Mouse (Mus musculus): ENCODE data around the gene Arhgdia. TPM values are rescaled to one million over a fixed set of nuclear protein-coding genes. Genes with fewer than 3 reads are reported as not detected.
A peak's percentile ranks its signal among the peaks of the same experiment; 100 is the strongest.

Gene Arhgdia
- polyA plus RNA-seq, 1 experiment from 2014 or later: 485 TPM

DNA sequence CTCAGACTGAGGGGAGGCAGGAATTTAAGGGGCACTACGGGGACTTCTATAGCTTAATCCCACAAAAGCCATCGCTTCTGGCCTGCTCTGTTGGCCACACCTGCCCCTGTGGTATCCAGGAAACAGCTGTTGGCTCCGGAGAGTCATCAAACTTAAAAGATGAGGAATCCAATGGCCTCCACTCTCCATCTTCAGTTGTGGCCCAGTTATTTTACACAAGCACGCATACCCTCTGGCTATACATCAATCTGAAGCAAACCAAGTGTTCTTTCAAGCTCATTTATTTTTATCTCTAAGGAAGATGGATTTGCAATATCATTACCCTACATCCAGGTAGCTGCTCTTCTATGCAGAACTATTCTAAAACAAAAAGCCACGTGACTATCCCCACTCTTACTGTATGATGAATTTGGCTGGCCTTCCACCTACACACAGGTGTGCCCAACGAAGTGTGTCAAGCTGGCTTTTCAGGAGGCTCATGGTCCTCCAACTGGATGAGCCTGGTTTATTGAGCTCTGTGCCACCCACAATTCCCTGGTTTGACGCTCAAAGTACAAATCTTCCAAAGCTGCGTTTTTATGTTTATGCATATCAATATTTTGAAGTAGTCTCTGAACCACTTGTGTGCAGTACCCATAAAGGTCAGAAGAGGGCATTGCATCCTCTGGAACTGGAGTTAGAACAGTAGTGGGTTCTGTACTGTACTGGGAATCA is 1.0 kb upstream of the Arhgdia start:
- Histone ChIP-seq H3K27me3 (replicated peaks; ENCODE audit: control insufficient read depth, insufficient read depth, low read length) (no peaks in the 10 kb centered on the region), H3K4me2 (ENCODE audit: low read length) (peak overlapping the region; percentile 56), H3K4me1 (replicated peaks; ENCODE audit: control insufficient read depth, insufficient read depth, low read length) (peaks cover 18% of the 10 kb centered on the region), H3K9me3 (ENCODE audit: control insufficient read depth, low read length) (no peaks in the 10 kb centered on the region), H3K4me3 (replicated peaks; ENCODE audit: low read length) (peak overlapping the region; percentile 89), H3K36me3 (ENCODE audit: control insufficient read depth, insufficient read depth) (peaks cover 28% of the 10 kb centered on the region; the same call in 1 of the 2 replicates), H3K27ac (ENCODE audit: low read length) (peak overlapping the region; percentile 88), H3K9ac (replicated peaks; ENCODE audit: low read depth, low read length) (peak overlapping the region; percentile 85)
- 75% methylated on average over 8 of the region's 8 CpGs for WGBS
- ATAC-seq: no peak

DNA sequence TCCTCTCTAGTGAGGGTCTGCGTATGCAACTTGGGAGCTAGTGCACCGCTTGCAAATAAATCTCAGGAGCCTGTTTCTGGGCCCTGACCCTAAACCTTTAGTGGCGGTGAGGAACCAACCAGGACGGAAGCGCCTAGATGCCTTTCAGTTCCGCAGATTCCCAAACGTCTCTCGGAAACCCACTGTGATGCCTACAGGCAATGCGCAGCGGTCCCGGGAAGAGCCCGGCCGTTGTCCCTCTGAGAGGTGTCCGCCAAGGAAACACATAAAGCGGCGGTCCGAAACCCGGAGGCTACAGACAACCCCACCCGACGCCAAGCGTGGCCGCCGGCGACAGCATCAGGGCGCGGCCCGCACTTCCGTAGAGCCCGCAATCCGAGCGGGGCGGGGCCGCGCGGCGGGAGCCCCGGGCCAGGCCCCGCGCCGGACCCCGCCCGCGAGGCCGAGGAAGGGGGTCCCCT is 523 bp downstream of the Arhgdia start:
- peak; percentile 41 for ATAC-seq
- under 1% methylated on average over 42 of the region's 44 CpGs for WGBS
- Histone ChIP-seq H3K27me3 (replicated peaks; ENCODE audit: control insufficient read depth, insufficient read depth, low read length) (no peaks in the 10 kb centered on the region), H3K4me3 (replicated peaks; ENCODE audit: low read length) (peak overlapping the region; percentile 89), H3K4me1 (replicated peaks; ENCODE audit: control insufficient read depth, insufficient read depth, low read length) (peaks cover 18% of the 10 kb centered on the region), H3K36me3 (ENCODE audit: control insufficient read depth, insufficient read depth) (peaks cover 22% of the 10 kb centered on the region; the same call in 1 of the 2 replicates), H3K9me3 (ENCODE audit: control insufficient read depth, low read length) (no peaks in the 10 kb centered on the region), H3K9ac (replicated peaks; ENCODE audit: low read depth, low read length) (peak overlapping the region; percentile 85), H3K27ac (ENCODE audit: low read length) (peak overlapping the region; percentile 88), H3K4me2 (ENCODE audit: low read length) (peak overlapping the region; percentile 98)

DNA sequence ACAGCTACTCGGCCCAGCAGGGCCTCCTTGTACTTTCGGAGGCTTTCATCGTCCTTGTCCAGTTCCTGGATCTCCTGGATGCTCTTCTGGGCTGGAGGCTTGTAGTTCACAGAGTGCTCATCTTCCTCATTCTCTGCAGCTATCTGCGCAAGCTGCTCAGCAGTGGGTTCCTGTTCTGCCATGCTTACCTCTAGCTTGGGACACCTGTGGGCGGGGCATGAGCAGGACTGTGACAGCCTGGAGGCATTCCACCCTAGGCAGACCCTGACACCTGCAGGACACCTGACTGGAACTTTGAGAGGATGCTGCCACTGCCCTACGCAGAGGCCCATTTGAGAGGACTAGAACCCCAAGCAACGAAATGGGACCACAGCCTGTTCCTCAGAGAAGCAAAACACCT is 1.2 kb downstream of the Arhgdia start:
- H3K9ac ChIP-seq (replicated peaks; ENCODE audit: low read depth, low read length): peak overlapping the region; percentile 85
- H3K27me3 ChIP-seq (replicated peaks; ENCODE audit: control insufficient read depth, insufficient read depth, low read length): no peaks in the 10 kb centered on the region
- H3K4me2 ChIP-seq (ENCODE audit: low read length): peak overlapping the region; percentile 98
- WGBS: 63% methylated on average over 7 of the region's 7 CpGs
- H3K4me3 ChIP-seq (replicated peaks; ENCODE audit: low read length): peak overlapping the region; percentile 89
- H3K4me1 ChIP-seq (replicated peaks; ENCODE audit: control insufficient read depth, insufficient read depth, low read length): peaks cover 18% of the 10 kb centered on the region
- peaks cover 18% of the 10 kb centered on the region; the same call in 1 of the 2 replicates for H3K36me3 ChIP-seq (ENCODE audit: control insufficient read depth, insufficient read depth)
- no peaks in the 10 kb centered on the region for H3K9me3 ChIP-seq (ENCODE audit: control insufficient read depth, low read length)
- ATAC-seq: no peak
- peak overlapping the region; percentile 88 for H3K27ac ChIP-seq (ENCODE audit: low read length)

DNA sequence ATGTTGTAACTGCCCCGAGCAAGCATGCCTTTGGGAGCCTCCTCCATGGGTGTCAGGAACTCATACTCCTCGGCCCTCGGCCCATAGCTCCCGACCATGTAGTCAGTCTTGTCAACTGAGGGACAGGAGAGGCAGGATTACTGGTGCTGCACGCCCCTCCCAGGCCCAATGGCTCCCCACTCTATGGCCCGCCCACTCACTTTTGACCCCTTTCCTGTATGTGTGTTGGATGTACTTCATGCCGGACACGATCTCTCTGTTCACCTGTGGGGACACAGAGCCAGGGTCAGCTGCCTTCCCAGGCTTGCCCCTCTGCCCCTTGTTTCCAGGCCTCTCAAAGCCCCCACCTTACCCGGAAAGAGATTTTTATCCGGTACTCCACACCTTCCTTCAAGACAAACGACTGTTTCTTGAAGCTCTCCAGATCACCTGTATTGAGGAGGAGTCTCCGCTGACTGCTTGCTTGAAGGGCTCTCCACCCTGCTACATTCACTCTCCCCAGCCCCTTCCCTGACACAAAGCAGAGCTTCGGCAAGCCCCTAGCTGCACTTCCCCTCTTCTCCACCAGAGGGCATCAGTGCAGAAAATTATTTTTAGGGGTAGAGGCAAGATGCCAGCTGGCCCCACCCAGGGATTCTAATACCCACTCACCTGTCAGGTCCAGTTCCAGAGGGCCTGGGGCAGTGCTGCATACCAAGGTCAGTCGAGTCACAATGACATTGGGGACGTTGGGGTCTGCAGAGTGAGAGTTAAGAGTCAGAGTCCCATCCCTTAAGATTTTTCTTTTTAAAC is 1.9 kb downstream of the Arhgdia start:
- Histone ChIP-seq H3K27me3 (replicated peaks; ENCODE audit: control insufficient read depth, insufficient read depth, low read length) (no peaks in the 10 kb centered on the region), H3K4me1 (replicated peaks; ENCODE audit: control insufficient read depth, insufficient read depth, low read length) (peaks cover 18% of the 10 kb centered on the region), H3K27ac (ENCODE audit: low read length) (peak overlapping the region; percentile 88), H3K9ac (replicated peaks; ENCODE audit: low read depth, low read length) (peak overlapping the region; percentile 85), H3K9me3 (ENCODE audit: control insufficient read depth, low read length) (no peaks in the 10 kb centered on the region), H3K4me2 (ENCODE audit: low read length) (peak overlapping the region; percentile 98), H3K36me3 (ENCODE audit: control insufficient read depth, insufficient read depth) (peaks cover 15% of the 10 kb centered on the region; the same call in 1 of the 2 replicates), H3K4me3 (replicated peaks; ENCODE audit: low read length) (peak overlapping the region; percentile 89)
- no peak for ATAC-seq
- WGBS: 63% methylated on average over 15 of the region's 15 CpGs

DNA sequence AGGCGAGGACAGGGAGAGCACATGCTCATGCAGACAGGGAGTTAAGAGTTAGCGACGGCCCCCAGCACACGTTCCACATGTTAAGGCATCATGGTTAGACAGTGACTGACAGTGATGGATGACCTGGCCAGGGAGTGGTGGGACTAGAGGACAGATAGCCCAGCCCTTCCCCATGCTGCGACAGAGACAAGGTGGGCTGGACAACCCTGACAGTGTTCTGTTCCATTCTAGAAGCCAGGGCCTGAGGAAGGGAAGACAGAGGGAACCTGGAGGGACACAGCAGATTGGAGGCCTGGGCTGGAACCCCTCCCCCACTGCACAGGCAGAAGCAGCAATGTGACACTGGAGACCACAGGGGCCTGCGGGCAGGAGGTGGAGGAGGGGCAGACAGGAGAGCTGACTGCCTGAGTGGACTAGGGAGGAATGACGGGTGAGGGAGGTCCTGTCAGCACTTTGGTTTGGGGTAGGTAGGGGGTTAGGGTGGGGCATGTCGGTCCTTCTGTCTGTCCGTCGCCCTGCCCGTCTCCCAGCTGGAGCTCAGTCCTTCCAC is 2.7 kb downstream of the Arhgdia start:
- Histone ChIP-seq H3K36me3 (ENCODE audit: control insufficient read depth, insufficient read depth) (peaks cover 15% of the 10 kb centered on the region; the same call in 1 of the 2 replicates), H3K4me2 (ENCODE audit: low read length) (no peak overlapping the region), H3K9me3 (ENCODE audit: control insufficient read depth, low read length) (no peaks in the 10 kb centered on the region), H3K27ac (ENCODE audit: low read length) (no peak overlapping the region), H3K4me1 (replicated peaks; ENCODE audit: control insufficient read depth, insufficient read depth, low read length) (peaks cover 26% of the 10 kb centered on the region), H3K4me3 (replicated peaks; ENCODE audit: low read length) (no peak overlapping the region), H3K27me3 (replicated peaks; ENCODE audit: control insufficient read depth, insufficient read depth, low read length) (no peaks in the 10 kb centered on the region), H3K9ac (replicated peaks; ENCODE audit: low read depth, low read length) (no peak overlapping the region)
- 88% methylated on average over 11 of the region's 11 CpGs for WGBS
- ATAC-seq: no peak

DNA sequence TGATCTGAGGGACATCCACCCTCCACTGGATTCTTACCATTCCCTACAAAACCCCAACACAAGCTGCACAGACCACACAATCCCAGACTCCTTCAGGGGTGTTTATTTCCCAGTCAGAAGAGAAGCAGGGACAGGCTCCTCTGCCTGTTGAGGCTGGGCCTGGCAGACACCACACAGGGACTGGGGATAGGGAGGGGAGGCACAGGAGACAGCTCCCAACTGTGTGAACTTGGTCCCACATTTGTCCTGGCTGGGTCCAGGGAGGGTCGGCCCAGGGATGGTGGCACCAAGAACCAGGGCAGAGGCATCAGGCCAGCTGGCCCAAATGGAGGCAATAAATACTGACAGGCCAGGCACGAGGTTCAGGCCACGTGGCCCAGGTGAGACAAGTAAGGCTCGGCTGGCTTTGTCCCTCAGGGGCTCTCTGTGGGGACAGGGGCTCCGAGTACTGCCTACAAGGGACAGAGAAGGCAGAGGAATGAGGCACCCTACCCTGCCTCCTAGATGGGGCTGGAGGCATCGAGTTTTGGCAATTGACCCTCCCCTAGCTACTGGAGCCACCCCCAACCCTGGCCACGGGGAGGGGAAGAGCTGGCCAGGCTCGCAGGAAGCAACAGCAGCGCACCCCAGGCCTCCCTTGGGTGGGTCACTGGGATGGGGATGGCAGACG is 3.3 kb downstream of the Arhgdia start:
- Histone ChIP-seq H3K4me3 (replicated peaks; ENCODE audit: low read length) (no peak overlapping the region), H3K4me2 (ENCODE audit: low read length) (no peak overlapping the region), H3K36me3 (ENCODE audit: control insufficient read depth, insufficient read depth) (peaks cover 15% of the 10 kb centered on the region; the same call in 1 of the 2 replicates), H3K9me3 (ENCODE audit: control insufficient read depth, low read length) (no peaks in the 10 kb centered on the region), H3K4me1 (replicated peaks; ENCODE audit: control insufficient read depth, insufficient read depth, low read length) (peaks cover 26% of the 10 kb centered on the region), H3K9ac (replicated peaks; ENCODE audit: low read depth, low read length) (no peak overlapping the region), H3K27me3 (replicated peaks; ENCODE audit: control insufficient read depth, insufficient read depth, low read length) (no peaks in the 10 kb centered on the region), H3K27ac (ENCODE audit: low read length) (no peak overlapping the region)
- WGBS: 87% methylated on average over 10 of the region's 10 CpGs
- ATAC-seq: no peak

DNA sequence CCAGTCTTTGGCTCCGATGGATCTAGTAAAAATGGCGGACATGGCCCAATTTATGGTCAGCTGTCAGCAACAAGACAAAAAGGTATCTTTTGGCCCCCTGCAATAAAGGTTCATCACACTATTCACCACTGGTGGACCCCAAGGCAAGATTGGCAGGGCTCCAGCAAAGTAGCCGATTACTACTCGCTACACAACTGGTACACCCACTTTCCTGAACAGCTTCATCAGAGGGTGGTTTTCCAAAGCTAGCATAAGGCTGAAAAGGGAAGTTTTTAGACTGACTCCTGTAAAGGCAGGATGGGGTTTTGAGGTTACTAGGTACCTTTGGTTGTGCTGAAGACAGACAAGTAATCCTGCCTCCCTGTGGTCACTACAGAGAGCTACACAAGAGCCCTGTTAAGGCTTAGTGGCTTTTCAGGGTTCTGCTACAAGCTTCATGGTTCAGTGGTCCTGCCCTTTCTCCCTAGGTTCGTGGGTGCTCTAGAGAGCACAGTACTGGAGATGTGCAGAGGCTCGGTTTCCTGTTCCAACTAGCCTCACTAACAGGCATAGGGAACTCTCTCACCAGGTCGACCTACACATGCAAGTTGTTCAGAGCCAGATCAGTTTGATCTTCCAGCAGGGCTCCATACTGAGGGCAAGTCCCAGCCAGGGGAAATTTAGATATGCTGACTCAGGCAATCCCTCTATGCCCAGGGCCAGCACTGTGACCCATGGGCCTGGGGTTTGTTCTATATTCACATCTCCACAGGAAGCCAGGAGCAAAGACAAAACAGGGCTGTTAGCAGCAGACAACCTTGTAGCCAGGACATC is 4.0 kb downstream of the Arhgdia start:
- WGBS: 82% methylated on average over 7 of the region's 7 CpGs
- no peak for ATAC-seq
- H3K9ac ChIP-seq (replicated peaks; ENCODE audit: low read depth, low read length): no peak overlapping the region
- peaks cover 15% of the 10 kb centered on the region; the same call in 1 of the 2 replicates for H3K36me3 ChIP-seq (ENCODE audit: control insufficient read depth, insufficient read depth)
- no peaks in the 10 kb centered on the region for H3K27me3 ChIP-seq (replicated peaks; ENCODE audit: control insufficient read depth, insufficient read depth, low read length)
- H3K27ac ChIP-seq (ENCODE audit: low read length): no peak overlapping the region
- H3K4me3 ChIP-seq (replicated peaks; ENCODE audit: low read length): no peak overlapping the region
- H3K4me1 ChIP-seq (replicated peaks; ENCODE audit: control insufficient read depth, insufficient read depth, low read length): peaks cover 26% of the 10 kb centered on the region
- H3K9me3 ChIP-seq (ENCODE audit: control insufficient read depth, low read length): no peaks in the 10 kb centered on the region
- H3K4me2 ChIP-seq (ENCODE audit: low read length): no peak overlapping the region

DNA sequence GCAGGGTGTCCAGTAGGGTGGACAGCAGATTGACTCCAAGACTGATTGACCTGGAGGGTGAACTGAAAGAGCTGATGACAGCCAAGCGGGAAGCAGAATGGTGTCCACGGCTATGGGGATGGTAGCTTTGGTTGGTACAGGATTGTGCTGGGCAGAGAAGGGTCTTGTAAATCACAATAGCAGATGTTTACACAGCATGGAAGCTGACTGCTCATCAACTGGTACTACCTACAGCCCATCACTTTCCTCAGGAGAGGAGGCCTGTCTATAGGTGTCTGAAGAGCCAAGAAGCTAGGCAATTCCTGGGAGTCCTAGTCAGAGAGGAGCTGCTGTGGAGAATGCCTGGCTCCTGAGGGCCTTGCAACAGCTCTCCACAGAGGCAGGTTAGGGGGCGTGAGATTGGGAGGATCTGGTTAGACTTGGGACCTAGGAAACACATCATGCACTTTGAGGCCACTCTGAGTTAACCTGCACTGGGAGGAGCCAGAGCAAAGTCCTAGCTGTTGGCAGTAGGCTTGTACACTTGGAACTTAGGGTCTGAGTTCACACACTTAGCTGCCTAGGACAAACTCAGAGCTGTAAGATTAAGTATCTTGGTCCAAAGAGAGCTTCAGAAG is 5.0 kb downstream of the Arhgdia start:
- ATAC-seq: no peak
- Histone ChIP-seq H3K27ac (ENCODE audit: low read length) (no peak overlapping the region), H3K27me3 (replicated peaks; ENCODE audit: control insufficient read depth, insufficient read depth, low read length) (no peaks in the 10 kb centered on the region), H3K9me3 (ENCODE audit: control insufficient read depth, low read length) (no peaks in the 10 kb centered on the region), H3K4me1 (replicated peaks; ENCODE audit: control insufficient read depth, insufficient read depth, low read length) (peaks cover 26% of the 10 kb centered on the region), H3K4me2 (ENCODE audit: low read length) (no peak overlapping the region), H3K4me3 (replicated peaks; ENCODE audit: low read length) (no peak overlapping the region), H3K36me3 (ENCODE audit: control insufficient read depth, insufficient read depth) (peaks cover 15% of the 10 kb centered on the region; the same call in 1 of the 2 replicates), H3K9ac (replicated peaks; ENCODE audit: low read depth, low read length) (no peak overlapping the region)
- WGBS: 89% methylated on average over 3 of the region's 3 CpGs
